Mouse (Mus musculus) heart, adult 2 months (tissue): Measurements from ENCODE around the gene Sf3a2.

Source experiments
- CTCF ChIP-seq: fragments of 200-600 bp; IDR thresholded peaks from 2 replicates; pipeline ENCODE4 v1.8.1; 2022; ENCODE audit warnings: antibody characterized with exemption, mild to moderate bottlenecking, moderate library complexity
- POLR2A ChIP-seq: fragments of 200-500 bp; IDR thresholded peaks from 2 replicates; pipeline ENCODE4 v1.6.1; 2011; ENCODE audit warnings: mild to moderate bottlenecking, low read depth, low read length, control low read depth; ENCODE audit not compliant: insufficient read depth

DNA sequence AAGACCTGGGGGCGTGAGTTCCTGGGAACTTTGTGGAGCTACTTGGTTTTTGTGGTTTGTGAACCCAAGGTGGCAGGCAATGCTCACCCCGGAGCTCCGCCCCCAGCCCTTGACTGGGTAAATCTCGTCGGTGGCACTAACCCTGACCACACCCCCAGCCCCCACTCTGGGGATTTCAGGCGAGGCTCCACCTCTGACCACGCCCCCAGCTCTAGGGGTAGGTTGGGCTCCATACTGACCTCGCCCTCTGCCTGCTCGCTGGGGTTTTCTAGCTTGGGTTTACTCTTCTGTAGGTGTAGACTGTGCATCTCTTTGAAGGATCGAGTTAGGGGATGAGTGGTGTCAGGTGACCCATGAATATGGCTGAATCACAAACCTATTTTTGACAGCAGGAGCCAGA is 50.6 kb downstream of the Sf3a2 start:
- no peak for TF ChIP-seq CTCF
- TF ChIP-seq POLR2A: no peak
